Mouse (Mus musculus): ENCODE data around the gene Samd8. TPM values are rescaled to one million over a fixed set of nuclear protein-coding genes. Genes with fewer than 3 reads are reported as not detected.
A peak's percentile ranks its signal among the peaks of the same experiment; 100 is the strongest.

Gene Samd8
- polyA plus RNA-seq, 1 experiment from 2014 or later = 8.1 TPM

DNA sequence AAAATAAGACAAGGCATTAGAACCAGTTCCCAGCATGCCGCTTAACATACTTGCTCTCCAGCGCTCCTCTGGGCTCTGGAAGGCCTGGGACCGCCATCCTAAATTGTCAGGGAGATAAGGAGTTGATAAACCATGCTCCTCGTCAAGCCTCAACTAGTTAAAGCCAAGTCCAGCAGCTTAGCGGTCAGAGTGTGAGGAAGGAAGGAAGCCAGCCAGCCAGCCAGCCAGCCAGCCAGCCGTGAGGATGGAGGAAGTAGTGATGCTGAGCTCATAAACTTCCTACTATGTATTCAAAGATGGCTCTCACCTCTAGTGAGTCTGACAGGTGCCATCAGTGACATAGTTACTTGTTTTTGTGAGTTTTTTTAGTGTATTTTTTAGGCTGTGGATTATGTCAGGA lies 92.9 kb downstream of the Samd8 start:
- DNase-seq (ENCODE audit: low spot score) (no peak), ATAC-seq (replicated peaks; ENCODE audit: low FRiP score, low read depth) (no peak)
- Histone ChIP-seq H3K36me3 (ENCODE audit: insufficient read depth, low read length) (peaks cover 65% of the 10 kb centered on the region), H3K27me3 (ENCODE audit: insufficient read depth, low read length) (no peaks in the 10 kb centered on the region), H3K27ac (no peak overlapping the region), H3K4me1 (replicated peaks; ENCODE audit: insufficient read depth, low read length) (peaks cover 11% of the 10 kb centered on the region; the same call in 1 of the 2 replicates), H3K9ac (ENCODE audit: low read depth, low read length) (no peak overlapping the region), H3K4me2 (ENCODE audit: low read length) (no peak overlapping the region), H3K9me3 (replicated peaks; ENCODE audit: low read length) (no peaks in the 10 kb centered on the region), H3K4me3 (replicated peaks; ENCODE audit: low read depth, low read length) (no peak overlapping the region)
- no peak for TF ChIP-seq CTCF (IDR thresholded peaks at IDR 0.05; ENCODE audit: low read depth)
- 72% methylated on average over 6 of the region's 6 CpGs for WGBS

GRCm38 (mm10) chr14:21846827-21847380 lies 96.6 kb downstream of the Samd8 start:
- TF ChIP-seq CTCF (IDR thresholded peaks at IDR 0.05; ENCODE audit: low read depth) = no peak
- ATAC-seq (replicated peaks; ENCODE audit: low FRiP score, low read depth) = no peak
- Histone ChIP-seq H3K27ac (peak overlapping the region; percentile 71; the same call in 1 of the 2 replicates), H3K9me3 (replicated peaks; ENCODE audit: low read length) (no peaks in the 10 kb centered on the region), H3K4me1 (replicated peaks; ENCODE audit: insufficient read depth, low read length) (peaks cover 13% of the 10 kb centered on the region; the same call in 1 of the 2 replicates), H3K36me3 (ENCODE audit: insufficient read depth, low read length) (peaks cover 39% of the 10 kb centered on the region), H3K27me3 (ENCODE audit: insufficient read depth, low read length) (no peaks in the 10 kb centered on the region), H3K4me2 (ENCODE audit: low read length) (peak overlapping the region; percentile 99), H3K4me3 (replicated peaks; ENCODE audit: low read depth, low read length) (peak overlapping the region; percentile 52; the same call in 1 of the 2 replicates), H3K9ac (ENCODE audit: low read depth, low read length) (0 out of 2 replicates have a peak overlapping the region, but pooled peaks have one; percentile 66)
- 22% methylated on average over 10 of the region's 10 CpGs for WGBS
- no peak for DNase-seq (ENCODE audit: low spot score)

- peak; percentile 1; the same call in 1 of the 2 replicates for TF ChIP-seq CTCF (IDR thresholded peaks at IDR 0.05; ENCODE audit: low read depth)
- DNase-seq (ENCODE audit: low spot score) (peak; percentile 86), ATAC-seq (replicated peaks; ENCODE audit: low FRiP score, low read depth) (peak; percentile 29)
- Histone ChIP-seq H3K27me3 (ENCODE audit: insufficient read depth, low read length) (no peaks in the 10 kb centered on the region), H3K4me3 (replicated peaks; ENCODE audit: low read depth, low read length) (peak overlapping the region; percentile 52), H3K27ac (peak overlapping the region; percentile 71), H3K9ac (ENCODE audit: low read depth, low read length) (peak overlapping the region; percentile 66), H3K4me1 (replicated peaks; ENCODE audit: insufficient read depth, low read length) (peaks cover 13% of the 10 kb centered on the region; the same call in 1 of the 2 replicates), H3K4me2 (ENCODE audit: low read length) (peak overlapping the region; percentile 99), H3K9me3 (replicated peaks; ENCODE audit: low read length) (no peaks in the 10 kb centered on the region), H3K36me3 (ENCODE audit: insufficient read depth, low read length) (peaks cover 33% of the 10 kb centered on the region)
- WGBS = under 1% methylated on average over 50 of the region's 50 CpGs
These were observed 97.2 kb downstream of the Samd8 start for GRCm38 (mm10) chr14:21847381-21848165.

Other genes with a start within 250 kb of the Samd8 start
- not detected in 2 replicates for gene Dupd1, start 36.0 kb upstream of the Samd8 start, polyA plus RNA-seq (2015; fragmentation: Nextera tagmentation; extraction: Ambion mirVana)
- gene Dusp13, start 650 bp downstream of the Samd8 start, polyA plus RNA-seq (2015; fragmentation: Nextera tagmentation; extraction: Ambion mirVana) = 0.26 TPM in 1 of 2 replicates, not detected in the other
- 355 and 383 TPM in 2 replicates for gene Vdac2, start 74.7 kb downstream of the Samd8 start, polyA plus RNA-seq (2015; fragmentation: Nextera tagmentation; extraction: Ambion mirVana)
- 36.7 and 43.6 TPM in 2 replicates for gene Comtd1, start 98.4 kb downstream of the Samd8 start, polyA plus RNA-seq (2015; fragmentation: Nextera tagmentation; extraction: Ambion mirVana)
- 34.2 and 41.4 TPM in 2 replicates for gene Zfp503, start 239.1 kb downstream of the Samd8 start, polyA plus RNA-seq (2015; fragmentation: Nextera tagmentation; extraction: Ambion mirVana)

Measured in kidney, postnatal 0 days (tissue).